Mouse (Mus musculus) limb, embryonic 12.5 days (tissue): ENCODE results near the gene Ttc24. TPM values are rescaled to one million over a fixed set of nuclear protein-coding genes. Genes with fewer than 3 reads are reported as not detected.

Experiments
- ATAC-seq: fragments of 200-750 bp; cut with Nextera tagmentation; 2 replicates; pipeline ENCODE4 v1.8.0; 2017; ENCODE audit warnings: low read depth, moderate TSS enrichment; ENCODE audit not compliant: insufficient number of reproducible peaks, insufficient read depth, low FRiP score, low TSS enrichment
- H3K27ac ChIP-seq: fragments of 300-500 bp; sonication (generic); 2 replicates; pipeline ENCODE4 v1.5.1; 2016; ENCODE audit warnings: mild to moderate bottlenecking, moderate library complexity
- H3K27me3 ChIP-seq: fragments of 300-500 bp; sonication (generic); 2 replicates; pipeline ENCODE4 v1.6.1; 2016; ENCODE audit warnings: mild to moderate bottlenecking, moderate library complexity
- H3K36me3 ChIP-seq: fragments of 300-500 bp; sonication (generic); 2 replicates; pipeline ENCODE4 v1.6.1; 2016; ENCODE audit warnings: mild to moderate bottlenecking, moderate library complexity
- H3K4me1 ChIP-seq: fragments of 300-500 bp; sonication (generic); replicated peaks from 2 replicates; pipeline ENCODE4 v1.6.1; 2016
- H3K4me2 ChIP-seq: fragments of 300-500 bp; sonication (generic); 2 replicates; pipeline ENCODE4 v1.6.1; 2016; ENCODE audit warnings: mild to moderate bottlenecking, moderate library complexity
- H3K4me3 ChIP-seq: fragments of 300-500 bp; sonication (generic); replicated peaks from 2 replicates; pipeline ENCODE4 v1.5.1; 2016; ENCODE audit warnings: mild to moderate bottlenecking
- H3K9ac ChIP-seq: fragments of 300-500 bp; sonication (generic); replicated peaks from 2 replicates; pipeline ENCODE4 v1.6.1; 2016; ENCODE audit warnings: mild to moderate bottlenecking, moderate library complexity
- H3K9me3 ChIP-seq: fragments of 300-500 bp; sonication (generic); 2 replicates; pipeline ENCODE4 v1.6.1; 2016; ENCODE audit warnings: mild to moderate bottlenecking, moderate library complexity
- WGBS: fragments of 180-500 bp; shearing (Covaris S2); methylation state at CpG from one replicate; pipeline ENCODE4 v1.1.7; 2016; 5-methylcytosine and 5-hydroxymethylcytosine counted together
- polyA plus RNA-seq: library from polyadenylated mRNA; unstranded; fragments of >200 nt; fragmentation: Nextera tagmentation; extraction: Ambion mirVana; gene quantifications from 2 replicates; pipeline ENCODE4 v1.2.1, GENCODE M21; 2016

The Ttc24 gene
- polyA plus RNA-seq, 1 experiment from 2014 or later, result not detected

GRCm38 (mm10) chr3:88101736-88102135, 23.6 kb upstream of the Ttc24 start:
- Histone ChIP-seq H3K27ac (no peak overlapping the region), H3K4me1 (no peaks in the 10 kb centered on the region), H3K9ac (no peak overlapping the region), H3K4me2 (no peak overlapping the region), H3K36me3 (peaks cover 93% of the 10 kb centered on the region), H3K9me3 (no peaks in the 10 kb centered on the region), H3K27me3 (no peaks in the 10 kb centered on the region), H3K4me3 (no peak overlapping the region)
- WGBS, result 97% methylated on average over 7 of the region's 7 CpGs
- no peak for ATAC-seq

GRCm38 (mm10) chr3:88100251-88100650, 22.1 kb upstream of the Ttc24 start:
- no peak overlapping the region for H3K9ac ChIP-seq
- H3K4me1 ChIP-seq, result no peaks in the 10 kb centered on the region
- no peaks in the 10 kb centered on the region for H3K9me3 ChIP-seq
- peaks cover 87% of the 10 kb centered on the region for H3K36me3 ChIP-seq
- H3K27ac ChIP-seq, result no peak overlapping the region
- ATAC-seq, result no peak
- H3K4me3 ChIP-seq, result no peak overlapping the region
- WGBS, result 91% methylated on average over 3 of the region's 3 CpGs
- H3K27me3 ChIP-seq, result no peaks in the 10 kb centered on the region
- no peak overlapping the region for H3K4me2 ChIP-seq

DNA sequence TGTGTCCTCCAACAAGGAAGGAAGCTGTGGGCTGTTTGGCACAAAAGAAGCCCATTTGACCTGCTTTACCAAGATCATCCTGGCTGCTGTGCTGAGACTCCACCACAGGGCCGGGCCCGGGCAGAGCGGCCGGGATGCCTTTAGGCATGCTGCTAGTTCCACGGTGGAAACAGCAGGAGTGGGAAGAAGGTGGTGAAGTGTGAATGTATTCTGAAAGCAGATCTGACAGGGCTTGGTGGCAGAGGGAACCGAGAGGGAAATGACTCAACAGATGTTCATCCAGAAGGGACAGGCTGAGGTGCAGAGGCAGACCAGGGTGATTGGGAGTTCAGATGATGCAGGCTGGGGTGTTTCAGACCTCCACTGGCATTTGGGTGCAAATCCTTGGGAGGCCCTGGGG, 19.6 kb upstream of the Ttc24 start:
- H3K27ac ChIP-seq, result no peak overlapping the region
- no peak for ATAC-seq
- no peaks in the 10 kb centered on the region for H3K27me3 ChIP-seq
- H3K4me2 ChIP-seq, result no peak overlapping the region
- no peaks in the 10 kb centered on the region for H3K9me3 ChIP-seq
- H3K9ac ChIP-seq, result no peak overlapping the region
- 83% methylated on average over 6 of the region's 6 CpGs for WGBS
- peaks cover 87% of the 10 kb centered on the region for H3K36me3 ChIP-seq
- no peak overlapping the region for H3K4me3 ChIP-seq
- no peaks in the 10 kb centered on the region for H3K4me1 ChIP-seq

- Histone ChIP-seq H3K9me3 (no peaks in the 10 kb centered on the region), H3K4me1 (no peaks in the 10 kb centered on the region), H3K4me2 (no peak overlapping the region), H3K27ac (no peak overlapping the region), H3K27me3 (no peaks in the 10 kb centered on the region), H3K4me3 (no peak overlapping the region), H3K9ac (no peak overlapping the region), H3K36me3 (peaks cover 92% of the 10 kb centered on the region)
- WGBS, result 94% methylated on average over 5 of the region's 5 CpGs
- ATAC-seq, result no peak
These were observed 16.0 kb upstream of the Ttc24 start for GRCm38 (mm10) chr3:88094126-88094525.

DNA sequence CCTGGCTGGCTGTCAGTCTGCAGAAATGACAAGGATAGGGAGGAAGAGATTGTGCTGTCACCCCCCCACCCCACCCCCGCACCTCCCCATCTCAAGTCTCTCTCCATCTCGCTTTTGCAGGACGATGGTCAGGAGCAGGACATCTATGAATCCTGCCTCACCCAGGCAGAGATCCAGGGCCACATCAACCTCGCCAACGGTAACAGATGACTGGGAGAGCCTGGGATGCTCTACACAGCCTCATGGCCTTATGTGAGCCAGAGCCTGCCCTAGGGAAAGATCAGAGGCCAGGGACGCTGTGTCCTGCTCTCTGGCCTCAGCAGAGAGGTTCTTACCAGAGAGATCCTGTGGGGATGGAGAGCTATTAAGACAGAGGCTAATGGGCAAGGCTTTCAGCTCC, 12.5 kb upstream of the Ttc24 start:
- no peak overlapping the region for H3K4me3 ChIP-seq
- H3K4me1 ChIP-seq, result no peaks in the 10 kb centered on the region
- no peaks in the 10 kb centered on the region for H3K9me3 ChIP-seq
- no peaks in the 10 kb centered on the region for H3K27me3 ChIP-seq
- no peak overlapping the region for H3K27ac ChIP-seq
- peaks cover 89% of the 10 kb centered on the region for H3K36me3 ChIP-seq
- no peak overlapping the region for H3K4me2 ChIP-seq
- 91% methylated on average over 6 of the region's 6 CpGs for WGBS
- no peak overlapping the region for H3K9ac ChIP-seq
- no peak for ATAC-seq

DNA sequence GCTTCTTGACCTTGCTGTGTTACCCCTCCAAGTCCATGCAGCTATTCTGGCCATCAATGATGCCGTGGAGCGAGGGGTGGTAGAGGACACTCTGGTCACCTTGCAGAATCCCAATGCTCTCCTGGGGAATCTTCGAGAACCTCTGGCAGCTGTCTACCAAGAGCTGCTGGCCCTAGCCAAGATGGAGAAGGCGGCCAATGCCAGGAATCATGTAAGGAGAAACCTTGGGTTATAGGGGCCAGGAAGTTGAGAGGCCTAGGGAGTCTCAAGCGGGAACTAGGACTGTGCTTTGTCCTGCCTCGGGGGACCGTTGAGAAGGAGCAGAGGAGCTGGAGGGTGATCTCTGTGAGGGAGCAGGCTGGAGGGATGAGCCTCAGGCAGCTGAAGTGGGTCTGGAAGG, 12.0 kb upstream of the Ttc24 start:
- H3K27ac ChIP-seq, result no peak overlapping the region
- H3K4me3 ChIP-seq, result no peak overlapping the region
- no peaks in the 10 kb centered on the region for H3K9me3 ChIP-seq
- 93% methylated on average over 7 of the region's 7 CpGs for WGBS
- no peak for ATAC-seq
- no peaks in the 10 kb centered on the region for H3K27me3 ChIP-seq
- H3K9ac ChIP-seq, result no peak overlapping the region
- H3K4me1 ChIP-seq, result no peaks in the 10 kb centered on the region
- H3K36me3 ChIP-seq, result peaks cover 85% of the 10 kb centered on the region
- H3K4me2 ChIP-seq, result no peak overlapping the region

DNA sequence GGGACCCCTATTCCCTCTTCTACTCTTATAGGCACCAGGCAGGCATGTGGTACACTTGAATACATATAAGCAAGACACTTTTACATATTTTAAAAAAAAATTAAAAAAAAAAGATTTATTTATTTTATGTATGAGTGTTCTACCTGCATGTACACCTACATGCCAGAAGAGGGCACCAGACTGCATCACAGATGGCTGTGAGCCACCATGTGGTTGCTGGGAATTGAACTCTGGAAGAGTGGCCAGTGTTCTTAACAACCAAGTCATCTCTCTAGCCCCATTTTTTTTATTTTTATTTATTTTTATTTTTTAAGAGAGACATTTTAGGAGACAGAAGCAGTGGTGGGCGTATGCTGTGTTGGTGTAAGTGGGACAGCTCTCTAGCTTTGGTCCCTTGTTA, 9.6 kb upstream of the Ttc24 start:
- WGBS, result 87% methylated on average over 1 of the region's 1 CpGs
- peaks cover 69% of the 10 kb centered on the region for H3K36me3 ChIP-seq

GRCm38 (mm10) chr3:88085459-88085858, 7.4 kb upstream of the Ttc24 start:
- WGBS, result 66% methylated on average over 2 of the region's 9 CpGs
- H3K27me3 ChIP-seq, result no peaks in the 10 kb centered on the region
- H3K4me3 ChIP-seq, result no peak overlapping the region
- H3K9me3 ChIP-seq, result no peaks in the 10 kb centered on the region
- no peak overlapping the region for H3K27ac ChIP-seq
- H3K4me1 ChIP-seq, result peaks cover 13% of the 10 kb centered on the region
- no peak overlapping the region for H3K4me2 ChIP-seq
- H3K9ac ChIP-seq, result no peak overlapping the region
- H3K36me3 ChIP-seq, result peaks cover 47% of the 10 kb centered on the region
- ATAC-seq, result no peak

More for the DNA sequence above, 9.6 kb upstream of the Ttc24 start:
- no peaks in the 10 kb centered on the region for H3K9me3 ChIP-seq
- peaks cover 6% of the 10 kb centered on the region for H3K4me1 ChIP-seq
- H3K4me3 ChIP-seq, result no peak overlapping the region
- no peak overlapping the region for H3K4me2 ChIP-seq
- no peak for ATAC-seq
- no peak overlapping the region for H3K27ac ChIP-seq
- H3K27me3 ChIP-seq, result no peaks in the 10 kb centered on the region
- H3K9ac ChIP-seq, result no peak overlapping the region

GRCm38 (mm10) chr3:88084001-88084400, 5.9 kb upstream of the Ttc24 start:
- no peaks in the 10 kb centered on the region for H3K27me3 ChIP-seq
- H3K4me3 ChIP-seq, result no peak overlapping the region
- WGBS, result 93% methylated on average over 2 of the region's 2 CpGs
- H3K4me2 ChIP-seq, result no peak overlapping the region
- H3K36me3 ChIP-seq, result peaks cover 32% of the 10 kb centered on the region
- H3K9me3 ChIP-seq, result no peaks in the 10 kb centered on the region
- no peak overlapping the region for H3K27ac ChIP-seq
- H3K4me1 ChIP-seq, result peaks cover 13% of the 10 kb centered on the region
- no peak overlapping the region for H3K9ac ChIP-seq
- no peak for ATAC-seq

- Histone ChIP-seq H3K4me1 (peaks cover 13% of the 10 kb centered on the region), H3K9ac (peak overlapping the region; percentile 65; the same call in 1 of the 2 replicates), H3K4me2 (peak overlapping the region; percentile 80), H3K4me3 (peak overlapping the region; percentile 61), H3K9me3 (no peaks in the 10 kb centered on the region), H3K36me3 (peaks cover 23% of the 10 kb centered on the region), H3K27me3 (no peaks in the 10 kb centered on the region), H3K27ac (0 out of 2 replicates have a peak overlapping the region, but pooled peaks have one; percentile 13)
- no peak for ATAC-seq
- 28% methylated on average over 4 of the region's 4 CpGs for WGBS
These were observed 4.6 kb upstream of the Ttc24 start for GRCm38 (mm10) chr3:88082663-88083062.

- WGBS, result 3% methylated on average over 13 of the region's 13 CpGs
- H3K4me2 ChIP-seq, result peak overlapping the region; percentile 80
- H3K9ac ChIP-seq, result peak overlapping the region; percentile 65
- H3K9me3 ChIP-seq, result no peaks in the 10 kb centered on the region
- 0 out of 2 replicates have a peak, but pooled peaks cover 3% of the 10 kb centered on the region for H3K27me3 ChIP-seq
- peak overlapping the region; percentile 61 for H3K4me3 ChIP-seq
- no peak overlapping the region for H3K27ac ChIP-seq
- peaks cover 22% of the 10 kb centered on the region for H3K36me3 ChIP-seq
- ATAC-seq, result no peak
- peaks cover 13% of the 10 kb centered on the region for H3K4me1 ChIP-seq
These were observed 4.1 kb upstream of the Ttc24 start for GRCm38 (mm10) chr3:88082224-88082618.
